Mouse (Mus musculus) brain, embryonic 14.5 days (tissue): ENCODE results near the gene Stat5b.

Experiments used
- CTCF ChIP-seq: fragments of 200-500 bp; IDR thresholded peaks from 2 replicates; pipeline ENCODE4 v1.5.1; 2012; ENCODE audit warnings: inconsistent platforms, mild to moderate bottlenecking, moderate library complexity, borderline replicate concordance; ENCODE audit not compliant: insufficient read depth, insufficient read length; ENCODE audit errors: extremely low read depth
- POLR2A ChIP-seq: fragments of 200-500 bp; IDR thresholded peaks from 2 replicates; pipeline ENCODE4 v1.6.1; 2012; ENCODE audit warnings: mild to moderate bottlenecking, inconsistent platforms, borderline replicate concordance; ENCODE audit not compliant: poor library complexity, insufficient read depth, insufficient read length, severe bottlenecking; ENCODE audit errors: extremely low read depth

DNA sequence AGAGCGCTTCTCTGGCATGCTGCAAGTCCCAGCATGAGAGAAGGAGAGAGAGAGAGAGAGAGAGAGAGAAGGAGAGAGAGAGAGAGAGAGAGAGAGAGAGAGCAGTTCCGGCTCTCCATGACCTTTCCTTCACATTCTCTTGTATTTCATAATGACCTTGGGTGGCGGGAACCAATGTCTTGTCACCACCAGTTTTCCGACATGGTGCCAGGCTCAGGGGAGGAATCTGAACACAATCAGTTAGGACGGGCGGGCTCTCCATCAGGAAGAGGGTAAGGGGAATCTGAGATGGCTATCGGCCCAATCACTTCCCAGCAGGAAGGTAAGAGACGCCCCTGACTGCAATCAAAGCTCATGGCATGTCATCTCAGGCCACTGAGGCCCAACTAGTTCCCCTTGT, 70.3 kb downstream of the Stat5b start:
- TF ChIP-seq CTCF, result no peak
- TF ChIP-seq POLR2A, result no peak
